ENCODE assay signal across 10 mouse cellular contexts in the genomic region with DNA sequence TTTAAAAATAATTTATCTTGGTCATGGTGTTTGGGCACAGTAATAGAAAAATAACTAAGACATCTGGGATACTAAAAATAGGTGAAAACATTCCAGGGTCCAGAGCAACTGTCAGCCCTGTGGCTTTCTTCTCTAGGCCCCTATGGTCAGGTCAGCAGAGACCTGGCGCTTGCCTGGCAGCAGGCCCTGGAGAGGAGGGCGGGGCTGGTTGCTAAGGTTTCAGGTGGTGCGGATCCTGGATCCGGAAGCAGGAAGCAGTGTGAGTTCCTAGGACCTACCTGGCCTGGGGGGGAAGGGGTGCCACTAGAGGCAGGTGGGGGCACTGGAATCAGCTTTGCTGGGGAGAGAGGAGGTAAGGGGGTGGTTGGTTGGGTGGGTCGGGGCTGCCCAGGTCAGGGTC. TPM values are rescaled to one million over a fixed set of nuclear protein-coding genes. Genes with fewer than 3 reads are reported as not detected.
DNase-seq lines count a peak whose midpoint lies in the region; ATAC-seq and TF ChIP-seq lines count a peak whose summit lies in the region.
"Had no signal": no experiment of that assay in that cellular context is flagged by ENCODE, and none has a peak within 500 bp of the region (broad histone marks: within the 10 kb centered on the region; RNA-seq: fewer than 3 reads in every experiment).

A gene (plus strand): TSS at position 222 of the 400 bp plus-strand sequence.

- DNase-seq in lung, adult 2 months = peak; percentile 77
- no peak for DNase-seq in thymus, postnatal 10 days (ENCODE audit: low spot score in 2 of 2)
- DNase-seq in c-Kit-positive CD71-positive TER-119-positive erythroid progenitor cells, embryonic 14.5 days (ENCODE audit: low spot score) = no peak
- no peak for DNase-seq in right cerebral cortex, postnatal 25 days
- DNase-seq: cerebellum, adult 9-11 months had no signal

- H3K4me1 ChIP-seq in E14TG2a.4 (replicated peaks; ENCODE audit: low read depth, low read length) (peaks cover 51% of the 10 kb centered on the region), ES-Bruce4 (ENCODE audit: control insufficient read depth, insufficient read depth, low read length) (peaks cover 4% of the 10 kb centered on the region)
- H3K4me1 ChIP-seq in kidney, embryonic 14.5 days (ENCODE audit: control insufficient read depth, insufficient read depth, low read length) = peaks cover 4% of the 10 kb centered on the region
- peaks cover 2% of the 10 kb centered on the region; the same call in 1 of the 2 replicates for H3K4me1 ChIP-seq in lung, adult 2 months (ENCODE audit: control insufficient read depth, insufficient read depth, low read length)

- no peak within 1 kb of the TSS for H3K27ac ChIP-seq in ES-Bruce4 (ENCODE audit: insufficient read depth, low read length)
- H3K27ac ChIP-seq in kidney, embryonic 14.5 days (ENCODE audit: low read depth, low read length) = no peak within 1 kb of the TSS

- H3K9ac ChIP-seq in ES-Bruce4 (ENCODE audit: low read depth, poor library complexity, severe bottlenecking) = peak within 1 kb of the TSS; percentile 24; the same call in 1 of the 2 replicates
- H3K9ac ChIP-seq in kidney, embryonic 14.5 days (ENCODE audit: low read depth, low read length) = peak within 1 kb of the TSS; percentile 28; the same call in 1 of the 2 replicates

- H3K9me3 ChIP-seq in E14TG2a.4 (ENCODE audit: low read length) (no peaks in the 10 kb centered on the region), ES-Bruce4 (replicated peaks; ENCODE audit: control insufficient read depth, insufficient read depth, low read length, poor library complexity, severe bottlenecking) (no peaks in the 10 kb centered on the region)
- H3K9me3 ChIP-seq in kidney, embryonic 14.5 days (ENCODE audit: control insufficient read depth, low read length) = no peaks in the 10 kb centered on the region

- H3K4me2 ChIP-seq in kidney, embryonic 14.5 days (replicated peaks; ENCODE audit: low read depth, low read length) = peak within 1 kb of the TSS; percentile 21

- TF ChIP-seq POLR2A in ES-Bruce4 (IDR thresholded peaks at IDR 0.05; ENCODE audit: insufficient read depth, low read length) = no peak
- peak; percentile 22; the same call in 1 of the 2 replicates for TF ChIP-seq POLR2A in lung, adult 2 months (IDR thresholded peaks at IDR 0.05; ENCODE audit: borderline replicate concordance, extremely low read depth, low read depth, low read length)

- ATAC-seq in kidney, embryonic 14.5 days (ENCODE audit: low FRiP score, low TSS enrichment) = peak; percentile 70; the same call in 1 of the 2 replicates
- no peak for ATAC-seq in monocyte, adult 5-6 weeks (replicated peaks; ENCODE audit: insufficient number of reproducible peaks, low FRiP score, low TSS enrichment, poor library complexity, severe bottlenecking)

- H3K36me3 ChIP-seq in E14TG2a.4 (ENCODE audit: insufficient read depth, low read length) (peaks cover 39% of the 10 kb centered on the region), ES-Bruce4 (ENCODE audit: control insufficient read depth, insufficient read depth, low read length, poor library complexity, severe bottlenecking) (no peaks in the 10 kb centered on the region)
- H3K36me3 ChIP-seq in kidney, embryonic 14.5 days (ENCODE audit: control insufficient read depth, insufficient read depth, low read length) = peaks cover 6% of the 10 kb centered on the region; the same call in 1 of the 2 replicates

- H3K27me3 ChIP-seq in E14TG2a.4 (ENCODE audit: insufficient read depth, low read length) = no peaks in the 10 kb centered on the region
- H3K27me3 ChIP-seq in ES-Bruce4 (ENCODE audit: control insufficient read depth, insufficient read depth, low read length, poor library complexity, severe bottlenecking) = no peaks in the 10 kb centered on the region
- no peaks in the 10 kb centered on the region for H3K27me3 ChIP-seq in kidney, embryonic 14.5 days (ENCODE audit: control insufficient read depth, insufficient read depth, low read length)

- TF ChIP-seq CTCF in E14TG2a.4 (conservative IDR thresholded peaks at IDR 0.05; ENCODE audit: low read length) (no peak), ES-Bruce4 (IDR thresholded peaks at IDR 0.05; ENCODE audit: low read depth, low read length) (no peak)
- no peak for TF ChIP-seq CTCF in lung, adult 2 months (IDR thresholded peaks at IDR 0.05; ENCODE audit: insufficient read depth, low read length)

- no peak for TF ChIP-seq EP300 in ES-Bruce4 (IDR thresholded peaks at IDR 0.05; ENCODE audit: insufficient read depth, low read depth, low read length)

- WGBS in kidney, embryonic 14.5 days = 49% methylated on average over 5 of the region's 5 CpGs
- WGBS in lung, adult 2 months = 52% methylated on average over 5 of the region's 5 CpGs

- H3K4me3 ChIP-seq in E14TG2a.4 (replicated peaks; ENCODE audit: low read length) = peak within 1 kb of the TSS; percentile 39
- peak within 1 kb of the TSS; percentile 43 for H3K4me3 ChIP-seq in ES-Bruce4 (ENCODE audit: low read depth, low read length)
- peak within 1 kb of the TSS; percentile 6; the same call in 1 of the 2 replicates for H3K4me3 ChIP-seq in kidney, embryonic 14.5 days (ENCODE audit: low read length)
- H3K4me3 ChIP-seq in lung, adult 2 months (replicated peaks; ENCODE audit: extremely low read depth, low read depth, low read length) = peak within 1 kb of the TSS; percentile 27

RNA-seq across cellular contexts. Expression of the gene that starts here (rescaled TPM):
- polyA plus RNA-seq in ES-Bruce4 (2011; ENCODE audit: insufficient read depth, insufficient read length, low read depth, missing spikeins) = 7.7 and 10.1 TPM in 2 replicates
- polyA plus RNA-seq in kidney, embryonic 14.5 days (2014; fragmentation: Nextera tagmentation; extraction: Ambion mirVana) = 10.2 and 10.4 TPM in 2 replicates
- 73.2 and 81.3 TPM in 2 replicates for polyA plus RNA-seq in lung, adult 2 months (2012; rRNA removed)
- total RNA-seq in monocyte, adult 5-6 weeks (2017) = not detected in 3 replicates
- total RNA-seq: hematopoietic stem cell, adult 5-6 weeks had no signal
